Mouse (Mus musculus) heart, postnatal 0 days (tissue): ENCODE measurements around the gene Smarca2.

Experiments used
- CTCF ChIP-seq: IDR thresholded peaks from 2 replicates; pipeline ENCODE4 v1.5.1; 2016; ENCODE audit warnings: antibody characterized with exemption, control low read depth, low read depth
- EP300 ChIP-seq: IDR thresholded peaks from 2 replicates; pipeline ENCODE4 v1.6.1; 2016; ENCODE audit warnings: antibody characterized with exemption, low read depth

- TF ChIP-seq CTCF (no peak), EP300 (no peak)
Measured at GRCm38 (mm10) chr19:26746290-26746689, 141.4 kb downstream of the Smarca2 start.
